Mouse (Mus musculus) regulatory T cell (primary cell): Measurements from ENCODE around the gene Tgif2.
"Not testable (repeated sequence)": the region's sequence is repeated elsewhere in the genome, so short reads cannot be mapped to it uniquely, and the experiment has no call there.

ENCODE experiments used
- in situ Hi-C: fragments of 300-600 bp; cut with MboI, MseI; formaldehyde crosslinking; loops from one replicate; pipeline ENCODE4 v1.15.1; 2025; ENCODE audit warnings: high pct_unique_total_duplicates

Tgif2 gene

GRCm38 (mm10) chr2:156842711-156843110 lies 2.9 kb downstream of the Tgif2 start:
- in situ Hi-C loops, result no loop called here

- in situ Hi-C loops, result no loop called here
These were observed 3.5 kb downstream of the Tgif2 start for GRCm38 (mm10) chr2:156843331-156843730.

- in situ Hi-C loops, result no loop called here
These were observed 4.9 kb downstream of the Tgif2 start for GRCm38 (mm10) chr2:156844715-156845114.

- in situ Hi-C loops, result no loop called here
These were observed 7.8 kb downstream of the Tgif2 start for GRCm38 (mm10) chr2:156847653-156848052.

- in situ Hi-C loops, result no loop called here
These were observed 8.8 kb downstream of the Tgif2 start for GRCm38 (mm10) chr2:156848526-156849182.

GRCm38 (mm10) chr2:156850505-156850904 lies 10.7 kb downstream of the Tgif2 start:
- in situ Hi-C loops, result no loop called here

- in situ Hi-C loops, result not testable (repeated sequence)
These were observed 13.8 kb downstream of the Tgif2 start for GRCm38 (mm10) chr2:156853584-156853983.

GRCm38 (mm10) chr2:156853999-156854771 lies 14.4 kb downstream of the Tgif2 start:
- in situ Hi-C loops, result not testable (repeated sequence)

- in situ Hi-C loops, result no loop called here
These were observed 16.5 kb downstream of the Tgif2 start for GRCm38 (mm10) chr2:156856311-156856710.

GRCm38 (mm10) chr2:156857385-156857791 lies 17.6 kb downstream of the Tgif2 start:
- in situ Hi-C loops, result no loop called here

GRCm38 (mm10) chr2:156857835-156858234 lies 18.0 kb downstream of the Tgif2 start, which contains the start of gene 4930518I15Rik:
Gene 4930518I15Rik, minus strand, starts transcription at chr2:156857946.
- in situ Hi-C loops, result no loop called here

GRCm38 (mm10) chr2:156858671-156859070 lies 18.9 kb downstream of the Tgif2 start:
- in situ Hi-C loops, result no loop called here

GRCm38 (mm10) chr2:156862041-156862717 lies 22.4 kb downstream of the Tgif2 start:
- in situ Hi-C loops, result no loop called here

GRCm38 (mm10) chr2:156862772-156863486 lies 23.1 kb downstream of the Tgif2 start, which contains the start of gene Rab5if:
Gene Rab5if, plus strand, starts transcription at chr2:156863128.
- in situ Hi-C loops, result no loop called here

GRCm38 (mm10) chr2:156863487-156864160 lies 23.8 kb downstream of the Tgif2 start:
- in situ Hi-C loops, result no loop called here

- in situ Hi-C loops, result no loop called here
These were observed 24.7 kb downstream of the Tgif2 start for GRCm38 (mm10) chr2:156864481-156864880.

- in situ Hi-C loops, result no loop called here
These were observed 29.2 kb downstream of the Tgif2 start for GRCm38 (mm10) chr2:156868994-156869393.

- in situ Hi-C loops, result no loop called here
These were observed 29.7 kb downstream of the Tgif2 start for GRCm38 (mm10) chr2:156869554-156869953.

GRCm38 (mm10) chr2:156870519-156870918 lies 30.7 kb downstream of the Tgif2 start:
- in situ Hi-C loops, result no loop called here

GRCm38 (mm10) chr2:156873629-156874028 lies 33.8 kb downstream of the Tgif2 start:
- in situ Hi-C loops, result no loop called here
